Mouse (Mus musculus): ENCODE data around the gene Mmp11. TPM values are rescaled to one million over a fixed set of nuclear protein-coding genes. Genes with fewer than 3 reads are reported as not detected.

The Mmp11 gene
- polyA plus RNA-seq, 1 experiment from 2014 or later = 53.6 TPM

DNA sequence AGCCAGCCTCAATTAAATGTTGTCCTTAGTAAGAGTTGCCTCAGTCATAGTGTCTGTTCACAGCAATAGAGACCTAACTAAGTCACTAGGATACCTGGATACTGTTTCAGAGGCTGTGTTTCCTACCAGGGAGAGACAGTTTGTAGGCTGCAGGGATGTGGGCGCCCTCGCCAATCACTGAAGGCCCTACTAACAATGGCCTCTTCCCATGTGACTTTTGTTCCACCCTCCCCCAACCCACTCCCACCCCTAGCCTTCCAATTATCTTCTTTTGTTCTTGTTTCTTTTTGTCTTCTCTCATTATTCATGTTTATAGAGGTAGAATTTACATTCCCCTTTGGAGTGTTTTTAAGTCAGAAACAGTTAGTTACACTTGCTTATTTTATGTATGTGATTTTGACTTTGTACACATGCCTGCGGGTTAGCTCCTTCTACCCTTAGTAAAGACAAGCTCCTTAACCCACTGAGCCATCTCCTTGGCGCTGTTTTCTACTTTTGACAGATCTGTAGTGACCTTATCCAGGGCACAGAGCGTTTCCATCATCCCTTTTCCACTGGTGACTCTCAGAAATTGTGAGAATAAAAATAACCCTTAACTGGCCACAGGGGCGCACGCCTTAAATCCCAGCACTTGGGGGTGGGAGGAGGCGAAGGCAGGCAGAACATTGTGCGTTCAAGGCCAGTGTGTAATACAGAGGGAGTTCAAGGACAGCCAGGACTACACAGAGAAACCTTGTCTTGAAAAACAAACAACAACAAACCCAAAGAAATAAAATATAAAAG is 4.9 kb upstream of the Mmp11 start:
- Histone ChIP-seq H3K27me3 (replicated peaks; ENCODE audit: control insufficient read depth, insufficient read depth, low read length) (peaks cover 11% of the 10 kb centered on the region), H3K4me3 (ENCODE audit: low read depth, low read length) (no peak overlapping the region), H3K4me2 (ENCODE audit: low read depth, low read length) (no peak overlapping the region), H3K9ac (ENCODE audit: low read depth, low read length) (no peak overlapping the region), H3K4me1 (ENCODE audit: control insufficient read depth, insufficient read depth, low read length) (no peaks in the 10 kb centered on the region), H3K36me3 (ENCODE audit: control insufficient read depth, insufficient read depth, low read length) (no peaks in the 10 kb centered on the region), H3K9me3 (ENCODE audit: control insufficient read depth, low read length) (no peaks in the 10 kb centered on the region), H3K27ac (replicated peaks; ENCODE audit: low read depth, low read length) (no peak overlapping the region)
- DNase-seq (ENCODE audit: low spot score) (no peak), ATAC-seq (ENCODE audit: low read depth) (no peak)
- 70% methylated on average over 9 of the region's 9 CpGs for WGBS

- DNase-seq (ENCODE audit: low spot score) (no peak), ATAC-seq (ENCODE audit: low read depth) (no peak)
- Histone ChIP-seq H3K4me1 (ENCODE audit: control insufficient read depth, insufficient read depth, low read length) (no peaks in the 10 kb centered on the region), H3K9ac (ENCODE audit: low read depth, low read length) (no peak within 1 kb of the TSS), H3K9me3 (ENCODE audit: control insufficient read depth, low read length) (no peaks in the 10 kb centered on the region), H3K36me3 (ENCODE audit: control insufficient read depth, insufficient read depth, low read length) (no peaks in the 10 kb centered on the region), H3K4me2 (ENCODE audit: low read depth, low read length) (no peak within 1 kb of the TSS), H3K4me3 (ENCODE audit: low read depth, low read length) (no peak within 1 kb of the TSS), H3K27me3 (replicated peaks; ENCODE audit: control insufficient read depth, insufficient read depth, low read length) (peaks cover 18% of the 10 kb centered on the region), H3K27ac (replicated peaks; ENCODE audit: low read depth, low read length) (no peak within 1 kb of the TSS)
- WGBS = 66% methylated on average over 5 of the region's 5 CpGs
These were observed 4.2 kb upstream of the Mmp11 start, which contains the start of gene Gm867 for GRCm38 (mm10) chr10:75940520-75940919. TSS of gene Gm867 (minus strand) at chr10:75940672.

DNA sequence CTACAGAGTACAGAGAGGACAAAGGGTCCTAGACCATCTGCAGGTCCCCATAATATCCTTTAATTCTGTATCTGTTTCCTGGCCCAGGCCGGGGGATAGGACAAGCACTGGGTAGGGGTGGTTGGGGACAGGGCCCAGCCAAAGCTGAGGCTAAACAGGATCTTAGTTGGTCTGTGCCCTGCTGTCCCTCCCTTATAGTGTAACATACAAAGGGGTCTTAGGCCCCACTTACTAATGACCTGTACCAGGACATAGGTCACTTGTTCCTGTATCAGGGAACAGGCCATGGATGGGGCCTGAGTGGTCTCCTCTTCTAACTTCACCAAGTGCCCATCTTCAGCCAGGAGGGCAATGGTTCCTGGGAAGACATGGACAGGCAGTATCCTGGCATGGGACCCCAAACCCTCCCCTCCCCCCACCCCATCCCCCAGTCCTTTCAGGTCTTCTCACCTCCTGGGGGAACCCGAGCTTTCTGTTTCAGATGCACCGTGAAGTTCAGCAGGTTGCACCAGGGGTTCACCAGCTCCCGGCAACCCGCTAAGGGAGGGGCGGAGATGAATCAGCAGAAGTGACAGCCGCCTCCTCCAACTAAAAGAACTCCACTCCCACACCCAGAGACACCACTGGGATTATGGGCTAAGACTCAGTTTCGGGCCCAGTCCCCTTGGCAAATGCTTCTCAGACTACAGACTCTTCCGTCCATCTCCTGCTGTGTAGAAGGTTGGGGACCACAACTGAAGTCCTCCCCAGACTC is 3.4 kb upstream of the Mmp11 start:
- DNase-seq (ENCODE audit: low spot score) (no peak), ATAC-seq (ENCODE audit: low read depth) (no peak)
- H3K9ac ChIP-seq (ENCODE audit: low read depth, low read length) = no peak overlapping the region
- H3K4me1 ChIP-seq (ENCODE audit: control insufficient read depth, insufficient read depth, low read length) = no peaks in the 10 kb centered on the region
- no peak overlapping the region for H3K4me2 ChIP-seq (ENCODE audit: low read depth, low read length)
- 51% methylated on average over 9 of the region's 9 CpGs for WGBS
- no peak overlapping the region for H3K4me3 ChIP-seq (ENCODE audit: low read depth, low read length)
- no peaks in the 10 kb centered on the region for H3K9me3 ChIP-seq (ENCODE audit: control insufficient read depth, low read length)
- H3K27ac ChIP-seq (replicated peaks; ENCODE audit: low read depth, low read length) = no peak overlapping the region
- H3K27me3 ChIP-seq (replicated peaks; ENCODE audit: control insufficient read depth, insufficient read depth, low read length) = peaks cover 20% of the 10 kb centered on the region
- H3K36me3 ChIP-seq (ENCODE audit: control insufficient read depth, insufficient read depth, low read length) = no peaks in the 10 kb centered on the region

- WGBS = 53% methylated on average over 10 of the region's 10 CpGs
- no peak overlapping the region for H3K4me2 ChIP-seq (ENCODE audit: low read depth, low read length)
- no peaks in the 10 kb centered on the region for H3K36me3 ChIP-seq (ENCODE audit: control insufficient read depth, insufficient read depth, low read length)
- H3K9ac ChIP-seq (ENCODE audit: low read depth, low read length) = no peak overlapping the region
- no peak overlapping the region for H3K27ac ChIP-seq (replicated peaks; ENCODE audit: low read depth, low read length)
- ATAC-seq (ENCODE audit: low read depth) (no peak), DNase-seq (ENCODE audit: low spot score) (no peak)
- peaks cover 2% of the 10 kb centered on the region; the same call in 1 of the 2 replicates for H3K4me1 ChIP-seq (ENCODE audit: control insufficient read depth, insufficient read depth, low read length)
- H3K27me3 ChIP-seq (replicated peaks; ENCODE audit: control insufficient read depth, insufficient read depth, low read length) = peaks cover 20% of the 10 kb centered on the region
- H3K4me3 ChIP-seq (ENCODE audit: low read depth, low read length) = no peak overlapping the region
- no peaks in the 10 kb centered on the region for H3K9me3 ChIP-seq (ENCODE audit: control insufficient read depth, low read length)
These were observed 1.8 kb upstream of the Mmp11 start for GRCm38 (mm10) chr10:75937851-75938643.

DNA sequence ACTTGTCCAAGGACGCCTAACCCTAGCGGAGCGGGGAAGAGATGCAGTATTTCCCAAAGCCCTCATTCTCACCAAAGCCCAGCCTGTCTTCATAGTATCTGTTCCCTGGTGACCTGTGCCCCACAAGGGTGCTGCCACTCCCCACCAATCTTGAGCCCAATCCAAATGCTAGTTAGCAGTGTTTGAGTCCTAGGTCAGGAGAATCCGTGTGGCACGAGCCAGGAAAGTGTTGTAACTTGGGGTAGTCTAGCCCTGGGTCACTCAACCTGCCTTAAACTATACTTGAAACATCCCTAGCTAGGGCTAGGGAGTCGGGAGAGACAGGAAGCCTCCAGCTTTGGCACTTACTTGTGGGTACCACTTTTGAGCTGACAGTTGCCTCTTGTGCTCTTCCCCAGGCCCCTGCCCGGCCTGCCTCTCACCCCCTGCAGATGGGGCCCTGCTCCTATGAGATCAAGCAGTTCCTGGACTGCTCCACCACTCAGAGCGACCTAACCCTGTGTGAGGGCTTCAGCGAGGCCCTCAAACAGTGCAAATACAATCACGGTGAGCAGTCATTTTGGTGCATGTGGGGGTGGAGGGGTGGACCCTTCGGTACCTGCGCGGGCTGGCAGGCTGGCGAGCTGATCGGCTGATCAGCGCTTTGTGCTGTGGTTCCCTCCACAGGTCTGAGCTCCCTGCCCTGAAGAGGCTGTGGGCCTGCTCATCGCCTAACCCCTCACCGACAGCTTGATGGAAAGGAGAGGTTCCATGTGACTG is 792 bp upstream of the Mmp11 start:
- H3K36me3 ChIP-seq (ENCODE audit: control insufficient read depth, insufficient read depth, low read length) = no peaks in the 10 kb centered on the region
- peaks cover 20% of the 10 kb centered on the region for H3K27me3 ChIP-seq (replicated peaks; ENCODE audit: control insufficient read depth, insufficient read depth, low read length)
- H3K9me3 ChIP-seq (ENCODE audit: control insufficient read depth, low read length) = no peaks in the 10 kb centered on the region
- no peak overlapping the region for H3K27ac ChIP-seq (replicated peaks; ENCODE audit: low read depth, low read length)
- ATAC-seq (ENCODE audit: low read depth) (no peak), DNase-seq (ENCODE audit: low spot score) (no peak)
- no peak overlapping the region for H3K4me3 ChIP-seq (ENCODE audit: low read depth, low read length)
- 43% methylated on average over 18 of the region's 18 CpGs for WGBS
- no peak overlapping the region for H3K9ac ChIP-seq (ENCODE audit: low read depth, low read length)
- peaks cover 8% of the 10 kb centered on the region for H3K4me1 ChIP-seq (ENCODE audit: control insufficient read depth, insufficient read depth, low read length)
- no peak overlapping the region for H3K4me2 ChIP-seq (ENCODE audit: low read depth, low read length)

- peak overlapping the region; percentile 47; the same call in 1 of the 2 replicates for H3K4me3 ChIP-seq (ENCODE audit: low read depth, low read length)
These were observed 1.3 kb downstream of the Mmp11 start for GRCm38 (mm10) chr10:75934991-75935390.

DNA sequence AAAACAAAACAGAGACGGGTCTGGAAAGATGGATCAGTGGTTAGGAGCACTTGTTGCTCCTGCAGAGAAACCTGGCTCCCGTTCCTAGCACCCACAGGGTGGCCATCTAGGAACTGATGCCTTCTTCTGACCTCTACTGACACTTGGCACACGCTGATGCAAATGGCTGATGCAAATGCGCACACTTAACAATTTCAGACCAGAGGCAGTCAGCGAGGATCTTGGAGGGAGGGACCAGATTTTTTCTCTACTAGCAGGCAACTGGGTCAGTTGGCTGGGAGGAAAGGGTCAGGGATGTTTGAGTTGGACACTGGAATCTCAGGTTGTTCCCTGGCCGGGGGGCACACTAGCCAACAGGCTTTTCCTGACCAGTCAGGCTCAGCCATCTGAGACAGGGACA is 3.4 kb downstream of the Mmp11 start, which contains the start of gene Chchd10:
Gene Chchd10 (plus strand): TSS at position 240 of the 400 bp plus-strand sequence.
- H3K4me2 ChIP-seq (ENCODE audit: low read depth, low read length) = peak within 1 kb of the TSS; percentile 88
- 19% methylated on average over 6 of the region's 6 CpGs for WGBS
- no peak for ATAC-seq (ENCODE audit: low read depth)
- H3K4me1 ChIP-seq (ENCODE audit: control insufficient read depth, insufficient read depth, low read length) = peaks cover 30% of the 10 kb centered on the region
- H3K27me3 ChIP-seq (replicated peaks; ENCODE audit: control insufficient read depth, insufficient read depth, low read length) = peaks cover 20% of the 10 kb centered on the region
- peak within 1 kb of the TSS; percentile 84 for H3K27ac ChIP-seq (replicated peaks; ENCODE audit: low read depth, low read length)
- DNase-seq (ENCODE audit: low spot score) = no peak
- H3K4me3 ChIP-seq (ENCODE audit: low read depth, low read length) = peak within 1 kb of the TSS; percentile 60
- peaks cover 5% of the 10 kb centered on the region for H3K36me3 ChIP-seq (ENCODE audit: control insufficient read depth, insufficient read depth, low read length)
- H3K9ac ChIP-seq (ENCODE audit: low read depth, low read length) = peak within 1 kb of the TSS; percentile 88
- H3K9me3 ChIP-seq (ENCODE audit: control insufficient read depth, low read length) = no peaks in the 10 kb centered on the region

More at GRCm38 (mm10) chr10:75934991-75935390, 1.3 kb downstream of the Mmp11 start:
- Histone ChIP-seq H3K4me2 (ENCODE audit: low read depth, low read length) (peak overlapping the region; percentile 87), H3K36me3 (ENCODE audit: control insufficient read depth, insufficient read depth, low read length) (no peaks in the 10 kb centered on the region), H3K4me1 (ENCODE audit: control insufficient read depth, insufficient read depth, low read length) (peaks cover 25% of the 10 kb centered on the region), H3K27ac (replicated peaks; ENCODE audit: low read depth, low read length) (no peak overlapping the region), H3K27me3 (replicated peaks; ENCODE audit: control insufficient read depth, insufficient read depth, low read length) (peaks cover 20% of the 10 kb centered on the region), H3K9ac (ENCODE audit: low read depth, low read length) (no peak overlapping the region), H3K9me3 (ENCODE audit: control insufficient read depth, low read length) (no peaks in the 10 kb centered on the region)
- DNase-seq (ENCODE audit: low spot score) (no peak), ATAC-seq (ENCODE audit: low read depth) (no peak)
- 86% methylated on average over 1 of the region's 1 CpGs for WGBS

Data from embryonic facial prominence, embryonic 14.5 days (tissue).